Mouse (Mus musculus) CH12.LX (cell line): Measurements from ENCODE around the gene Rgs4. TPM values are rescaled to one million over a fixed set of nuclear protein-coding genes. Genes with fewer than 3 reads are reported as not detected.
A peak's percentile ranks its signal among the peaks of the same experiment; 100 is the strongest.

Source experiments
- DNase-seq: peaks from one replicate; pipeline ENCODE4 v3.0.0-alpha.2; 2013; ENCODE audit errors: extremely low read depth
- H3K27ac ChIP-seq: 2 replicates; pipeline ENCODE4 v1.5.1; 2012; ENCODE audit warnings: low read depth, mild to moderate bottlenecking, control low read depth, moderate library complexity; ENCODE audit not compliant: insufficient read depth
- H3K27me3 ChIP-seq: replicated peaks from 2 replicates; pipeline ENCODE3; 2012; ENCODE audit warnings: inconsistent platforms
- H3K36me3 ChIP-seq, 2 experiments: replicated peaks in 1 of 2; 2 replicates each; pipeline versions ENCODE3 to v1.6.1; 2012; ENCODE audit warnings: inconsistent platforms in 1 of 2, low read length in 1 of 2, mild to moderate bottlenecking in 1 of 2, mixed read lengths in 1 of 2, moderate library complexity in 1 of 2; ENCODE audit not compliant: control insufficient read depth in 1 of 2, insufficient read depth in 1 of 2
- H3K4me1 ChIP-seq, 2 experiments: 2 replicates each; pipeline ENCODE4 v1.6.1; 2012; ENCODE audit warnings: inconsistent platforms in 1 of 2, moderate library complexity in 1 of 2; ENCODE audit not compliant: insufficient read depth in 2 of 2, control insufficient read depth in 1 of 2
- H3K4me2 ChIP-seq: 2 replicates; pipeline ENCODE4 v1.6.1; 2012; ENCODE audit warnings: low read depth, mild to moderate bottlenecking, control low read depth; ENCODE audit not compliant: poor library complexity, insufficient read depth, severe bottlenecking
- H3K4me3 ChIP-seq, 3 experiments: fragments of 150-350 bp in 1 of 3; sonication (generic) in 1 of 3; replicated peaks in 1 of 3; 2 replicates each; pipeline versions ENCODE3 to v1.5.1; 2011 to 2012; ENCODE audit warnings: low read depth in 2 of 3, low read length in 2 of 3, mild to moderate bottlenecking in 2 of 3, moderate library complexity in 2 of 3, control low read depth in 1 of 3, improper control_type of control experiment in 1 of 3, inconsistent platforms in 1 of 3, mixed read lengths in 1 of 3; ENCODE audit not compliant: poor library complexity in 1 of 3
- H3K79me2 ChIP-seq: replicated peaks from 2 replicates; pipeline ENCODE4 v1.6.1; 2012; ENCODE audit warnings: mild to moderate bottlenecking, moderate library complexity; ENCODE audit not compliant: control insufficient read depth, poor library complexity, insufficient read depth, severe bottlenecking; ENCODE audit errors: extremely low read depth
- H3K9ac ChIP-seq: 2 replicates; pipeline ENCODE4 v1.6.1; 2012; ENCODE audit warnings: low read depth, mild to moderate bottlenecking, control low read depth, moderate library complexity; ENCODE audit not compliant: insufficient read depth
- H3K9me3 ChIP-seq: replicated peaks from 2 replicates; pipeline ENCODE3; 2012; ENCODE audit warnings: low read length, inconsistent platforms, mixed read lengths
- BHLHE40 ChIP-seq: IDR thresholded peaks from 2 replicates; pipeline ENCODE4 v1.6.1; 2011; ENCODE audit warnings: mild to moderate bottlenecking, low read depth, low read length, improper control_type of control experiment
- CTCF ChIP-seq, 2 experiments: IDR thresholded peaks in 1 of 2; conservative IDR thresholded peaks in 1 of 2; 2 replicates each; pipeline ENCODE4 v1.5.1; 2011 to 2012; ENCODE audit warnings: low read depth in 2 of 2, low read length in 2 of 2, improper control_type of control experiment in 1 of 2, inconsistent platforms in 1 of 2, mild to moderate bottlenecking in 1 of 2, moderate library complexity in 1 of 2
- ETS1 ChIP-seq: conservative IDR thresholded peaks from 2 replicates; pipeline ENCODE4 v1.6.1; 2012; ENCODE audit warnings: low read depth, mild to moderate bottlenecking, inconsistent platforms, low read length, improper control_type of control experiment, moderate library complexity
- HCFC1 ChIP-seq: IDR thresholded peaks from 2 replicates; pipeline ENCODE4 v1.6.1; 2012; ENCODE audit warnings: low read depth, mild to moderate bottlenecking, inconsistent platforms, low read length, improper control_type of control experiment
- IRF4 ChIP-seq: IDR thresholded peaks from 2 replicates; pipeline ENCODE4 v1.6.1; 2014; ENCODE audit warnings: low read depth, mild to moderate bottlenecking, inconsistent platforms, low read length, improper control_type of control experiment
- MAFK ChIP-seq: IDR thresholded peaks from 2 replicates; pipeline ENCODE4 v1.6.1; 2011; ENCODE audit warnings: low read length, improper control_type of control experiment; ENCODE audit not compliant: insufficient replicate concordance
- MYC ChIP-seq: IDR thresholded peaks from 2 replicates; pipeline ENCODE4 v1.6.1; 2011; ENCODE audit warnings: low read depth, mild to moderate bottlenecking, improper control_type of control experiment, low read length
- NRF1 ChIP-seq: IDR thresholded peaks from 2 replicates; pipeline ENCODE4 v1.6.1; 2014; ENCODE audit warnings: low read depth, mild to moderate bottlenecking, inconsistent platforms, low read length, improper control_type of control experiment, moderate library complexity
- RCOR1 ChIP-seq: conservative IDR thresholded peaks from 2 replicates; pipeline ENCODE4 v1.6.1; 2012; ENCODE audit warnings: low read depth, mild to moderate bottlenecking, inconsistent platforms, low read length, improper control_type of control experiment
- SMC3 ChIP-seq: IDR thresholded peaks from 2 replicates; pipeline ENCODE4 v1.6.1; 2011; ENCODE audit warnings: low read depth, low read length, improper control_type of control experiment
- TCF12 ChIP-seq: IDR thresholded peaks from 2 replicates; pipeline ENCODE4 v1.6.1; 2014; ENCODE audit warnings: low read depth, mild to moderate bottlenecking, inconsistent platforms, low read length, improper control_type of control experiment
- USF1 ChIP-seq: IDR thresholded peaks from 2 replicates; pipeline ENCODE4 v1.6.1; 2014; ENCODE audit warnings: low read depth, mild to moderate bottlenecking, inconsistent platforms, low read length, improper control_type of control experiment
- ZMIZ1 ChIP-seq: IDR thresholded peaks from 2 replicates; pipeline ENCODE4 v1.6.1; 2012; ENCODE audit warnings: low read depth, mild to moderate bottlenecking, inconsistent platforms, low read length, improper control_type of control experiment
- ZNF384 ChIP-seq: IDR thresholded peaks from 2 replicates; pipeline ENCODE4 v1.6.1; 2012; ENCODE audit warnings: low read depth, low read length, improper control_type of control experiment, inconsistent platforms
- dilution Hi-C: fragments of 300-500 bp; cut with MboI; formaldehyde crosslinking; loops from 2 replicates; pipeline ENCODE4 v1.14.3; 2020; ENCODE audit warnings: low sequenced_read_pairs; ENCODE audit not compliant: extremely low pct_unique_long_range_greater_than_20kb, extremely low pct_ligation_motif_present
- in situ Hi-C: fragments of 300-500 bp; cut with MboI; formaldehyde crosslinking; loops from 3 replicates; pipeline ENCODE4 v1.14.3; 2019; ENCODE audit warnings: low sequenced_read_pairs, low pct_ligation_motif_present, low pct_unique_long_range_greater_than_20kb, mixed read lengths
- polyA plus RNA-seq: library from polyadenylated mRNA; unstranded; fragments of >175 nt; gene quantifications from 2 replicates; pipeline ENCODE4 v1.2.1, GENCODE M21; 2012; ENCODE audit warnings: low read depth; ENCODE audit not compliant: insufficient read length
- total RNA-seq, 2 experiments: library from RNA; depleted of rRNA; stranded (reverse); fragments of 300-350 nt in 1 of 2; fragments of >200 nt in 1 of 2; gene quantifications; 2 replicates each; pipeline ENCODE4 v1.2.3; 2012 to 2014

The Rgs4 gene
- not detected in 2 replicates for total RNA-seq (2012; rRNA removed)
- not detected in 2 replicates for total RNA-seq (2014; rRNA removed)
- not detected in 2 replicates for polyA plus RNA-seq

DNA sequence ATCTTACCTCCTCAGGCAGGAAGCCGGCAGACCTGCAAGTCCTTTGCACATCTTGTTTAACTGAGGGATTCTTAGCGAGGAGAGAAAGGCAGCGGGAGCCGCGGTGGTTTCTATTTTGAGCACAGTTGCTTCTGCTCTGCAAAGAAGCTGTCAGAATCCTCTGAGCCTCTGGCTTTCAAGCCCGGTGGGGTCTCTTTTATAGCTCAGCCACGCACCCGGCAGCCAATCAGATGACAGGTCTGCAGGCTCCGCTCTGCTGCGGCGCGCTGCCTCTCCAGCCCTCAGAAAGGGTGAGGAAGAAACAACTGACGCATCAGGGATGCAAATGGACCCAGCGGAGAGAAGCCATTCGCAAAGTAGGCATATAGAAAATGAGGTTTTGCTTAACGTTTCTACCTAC is at the start of gene Rgs4:
Gene Rgs4 (minus strand): TSS at position 170 of the 400 bp plus-strand sequence.
- H3K36me3 ChIP-seq, result no peaks in the 10 kb centered on the region
- no peak within 1 kb of the TSS for H3K27ac ChIP-seq
- no peaks in the 10 kb centered on the region for H3K79me2 ChIP-seq
- H3K27me3 ChIP-seq, result peaks cover 52% of the 10 kb centered on the region
- no peaks in the 10 kb centered on the region for H3K9me3 ChIP-seq
- no peak within 1 kb of the TSS for H3K9ac ChIP-seq
- no peak within 1 kb of the TSS for H3K4me3 ChIP-seq
- peak within 1 kb of the TSS; percentile 51 for H3K4me2 ChIP-seq
- in situ Hi-C loops, result no loop called here
- no peak for DNase-seq
- dilution Hi-C loops, result no loop called here
- no peaks in the 10 kb centered on the region for H3K4me1 ChIP-seq
- TF ChIP-seq CTCF (conservative IDR thresholded peaks at IDR 0.05 in 1 of 2, IDR thresholded peaks at IDR 0.05 in 1 of 2; ENCODE audit: low read depth in 2 of 2, low read length in 2 of 2) (no peak), ZNF384 (no peak), USF1 (no peak), ETS1 (no peak), IRF4 (no peak)
- TF ChIP-seq, all 38 proteins: peak for 0

DNA sequence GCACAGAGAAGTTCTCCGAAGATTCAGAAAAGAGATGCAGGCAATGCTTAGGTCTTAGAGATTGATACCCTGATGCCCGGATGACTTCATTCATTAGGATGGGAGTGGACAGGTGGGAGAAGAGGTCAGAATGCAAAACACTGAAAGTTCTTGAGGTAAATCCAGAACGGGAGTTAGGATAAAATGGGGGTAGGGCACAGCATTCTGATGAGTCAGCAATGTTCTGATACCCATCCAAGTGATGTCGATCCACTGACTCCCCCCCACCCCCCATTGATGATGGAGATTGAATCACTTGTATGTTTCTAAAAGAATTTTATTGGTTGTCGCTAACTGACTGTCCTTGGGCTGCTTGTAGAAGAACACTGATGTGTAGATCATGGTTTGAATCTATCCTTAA is 45.0 kb upstream of the Rgs4 start:
- H3K27me3 ChIP-seq, result peaks cover 43% of the 10 kb centered on the region
- no peaks in the 10 kb centered on the region for H3K79me2 ChIP-seq
- in situ Hi-C loops, result no loop called here
- H3K4me2 ChIP-seq, result no peak overlapping the region
- H3K27ac ChIP-seq, result no peak overlapping the region
- peaks cover 3% of the 10 kb centered on the region for H3K9me3 ChIP-seq
- no peaks in the 10 kb centered on the region for H3K4me1 ChIP-seq
- dilution Hi-C loops, result no loop called here
- no peak overlapping the region for H3K4me3 ChIP-seq
- H3K36me3 ChIP-seq, result no peaks in the 10 kb centered on the region
- H3K9ac ChIP-seq, result no peak overlapping the region
- DNase-seq, result no peak
- TF ChIP-seq MAFK (peak; percentile 75), HCFC1 (no peak)

DNA sequence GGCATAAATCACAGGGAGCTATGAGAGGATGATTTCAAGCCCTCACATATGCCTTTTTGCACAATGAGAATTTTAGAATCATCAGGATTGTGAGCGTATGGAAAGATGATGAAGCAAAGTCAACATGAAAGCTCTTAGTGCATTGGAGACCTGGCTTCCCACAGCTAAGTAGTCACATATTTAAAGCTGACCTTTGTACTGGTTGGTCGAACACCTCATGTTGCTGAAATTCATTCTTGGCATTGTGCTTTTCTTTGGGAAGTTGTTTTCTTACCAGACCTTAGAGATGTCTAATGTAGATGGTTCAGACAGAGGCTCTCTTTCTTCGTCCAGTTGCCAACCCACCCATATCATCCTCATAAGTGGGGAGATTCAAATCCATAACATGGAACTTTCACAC is 38.5 kb upstream of the Rgs4 start:
- dilution Hi-C loops (no loop called here), in situ Hi-C loops (no loop called here)
- Histone ChIP-seq H3K4me2 (no peak overlapping the region), H3K4me3 (no peak overlapping the region), H3K9me3 (peaks cover 3% of the 10 kb centered on the region), H3K36me3 (no peaks in the 10 kb centered on the region), H3K4me1 (no peaks in the 10 kb centered on the region), H3K9ac (no peak overlapping the region), H3K79me2 (no peaks in the 10 kb centered on the region), H3K27ac (no peak overlapping the region), H3K27me3 (peaks cover 45% of the 10 kb centered on the region)
- no peak for DNase-seq
- TF ChIP-seq ZMIZ1 (no peak), TCF12 (no peak), NRF1 (no peak), SMC3 (no peak), RCOR1 (no peak), BHLHE40 (no peak), ZNF384 (no peak), MYC (no peak)
- TF ChIP-seq, all 38 proteins: peak for 0
